Mouse (Mus musculus): ENCODE results near the gene Myl6b.

Myl6b gene

DNA sequence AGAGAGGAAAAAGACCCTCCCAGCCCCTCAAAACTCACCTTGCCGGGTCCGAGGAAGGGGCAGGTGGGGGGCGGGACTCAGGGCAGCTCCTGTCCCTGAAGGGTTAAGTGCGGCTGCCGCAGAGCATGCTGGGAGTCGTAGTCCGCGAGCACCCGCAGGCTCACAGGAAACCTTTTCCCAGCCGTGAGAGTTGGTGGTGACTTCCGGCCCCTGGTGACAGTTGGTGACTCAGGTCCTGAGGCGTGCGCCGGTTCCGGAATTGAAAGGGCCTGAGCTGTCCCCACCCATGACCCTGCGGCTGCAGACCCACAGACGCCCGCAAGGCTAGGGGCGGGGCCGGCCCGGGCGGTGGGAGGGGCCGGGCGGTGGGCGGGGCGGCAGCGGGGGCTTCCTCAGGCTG is at the start of gene Myl6b:
Myl6b (minus strand) TSS at position 96 of the 400 bp plus-strand sequence.
- DNase-seq, result peak; percentile 96 to 98

DNA sequence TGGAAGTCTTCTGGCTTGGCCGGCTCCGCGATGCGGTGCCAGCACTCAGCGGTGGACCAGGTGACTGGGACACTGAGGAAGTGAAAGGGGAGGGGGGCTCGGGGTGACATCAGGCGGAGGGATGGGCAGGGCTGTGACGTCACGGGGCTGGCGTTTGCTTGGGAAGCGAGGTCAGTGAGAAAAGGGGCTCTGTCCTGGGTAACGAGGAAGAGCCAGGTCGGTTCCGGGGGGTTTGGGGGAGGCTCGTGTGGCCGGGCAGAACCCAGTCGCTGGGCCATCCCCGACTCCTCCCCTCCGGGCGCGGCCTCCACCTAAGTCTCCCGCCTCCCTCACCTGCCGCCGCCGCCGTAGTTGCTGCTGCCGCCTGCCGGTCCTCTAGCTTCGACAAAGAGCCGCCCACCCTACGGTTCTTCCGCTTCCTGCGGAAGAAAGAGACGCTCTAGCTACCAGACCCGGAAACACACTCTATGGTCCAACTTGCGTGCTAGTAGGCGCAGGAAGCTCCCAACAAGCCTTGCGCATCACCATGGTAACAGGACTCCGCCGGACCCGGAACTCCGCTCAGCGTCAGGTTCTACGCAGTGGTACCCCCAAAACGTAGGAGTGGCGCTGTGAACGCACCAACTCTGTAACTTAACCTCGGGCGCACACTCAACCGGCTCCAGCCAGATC is 49.0 kb upstream of the Myl6b start, which contains the start of gene Zc3h10:
Zc3h10 (minus strand) TSS at position 414 of the 672 bp plus-strand sequence.
- DNase-seq, result peak; percentile 97

DNA sequence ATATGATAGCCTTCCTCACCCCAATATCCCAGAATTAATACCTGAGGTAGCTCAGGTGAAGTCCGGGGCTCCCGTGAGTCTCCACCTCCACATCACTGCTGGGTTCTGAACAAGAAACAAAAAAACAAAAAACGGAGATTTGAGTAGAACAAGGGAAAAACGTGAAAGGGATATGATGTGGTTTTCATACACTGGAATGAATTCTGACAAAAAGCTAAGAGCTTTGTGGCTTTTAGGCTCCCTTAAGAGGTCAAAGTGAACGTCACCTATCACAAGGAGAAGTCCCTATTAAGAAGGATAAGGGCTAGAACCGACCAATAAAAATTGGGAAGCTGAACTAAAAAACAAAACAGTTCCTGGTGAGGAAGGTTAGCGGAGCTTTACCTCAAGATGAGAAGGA is 48.3 kb upstream of the Myl6b start:
- DNase-seq, result peak in 1 of 2 experiments; percentile 42

DNA sequence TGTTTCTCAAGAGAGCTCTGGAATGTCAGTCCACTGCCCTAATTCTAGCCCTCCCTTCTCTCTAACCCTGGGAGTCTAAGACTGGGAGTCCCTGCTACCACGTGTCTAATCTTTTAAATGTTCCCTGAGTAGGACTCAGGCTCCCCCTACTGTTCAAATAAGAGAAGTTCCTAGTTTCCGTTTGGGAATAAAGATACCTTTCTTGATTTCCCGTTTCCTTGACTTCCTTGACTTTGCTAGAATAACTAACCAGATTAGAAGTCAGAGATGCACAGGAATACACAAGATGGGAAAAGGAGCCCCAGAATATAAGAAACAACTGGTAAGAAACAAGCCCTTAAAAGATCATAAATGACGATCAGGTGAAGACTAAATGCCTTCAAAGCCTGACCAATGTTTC is 47.9 kb upstream of the Myl6b start:
- DNase-seq, result peak in 1 of 2 experiments; percentile 64

DNA sequence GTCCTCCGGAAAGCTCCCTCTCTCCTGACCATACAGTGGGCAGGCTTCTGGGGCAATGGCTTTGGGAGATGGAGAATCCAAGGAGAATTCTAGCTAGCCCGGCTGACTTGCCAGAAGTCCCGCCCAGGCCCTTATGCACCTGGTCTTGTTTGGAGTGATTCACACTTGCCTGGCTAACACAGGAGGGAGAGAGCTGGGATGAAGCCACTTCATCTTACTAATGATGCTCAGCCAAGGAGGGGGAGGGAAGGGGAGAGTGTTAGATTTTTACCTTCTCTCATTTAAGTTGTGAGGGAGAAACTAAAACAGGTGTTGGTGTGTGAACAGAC is 47.0 kb upstream of the Myl6b start:
- DNase-seq, result no peak

DNA sequence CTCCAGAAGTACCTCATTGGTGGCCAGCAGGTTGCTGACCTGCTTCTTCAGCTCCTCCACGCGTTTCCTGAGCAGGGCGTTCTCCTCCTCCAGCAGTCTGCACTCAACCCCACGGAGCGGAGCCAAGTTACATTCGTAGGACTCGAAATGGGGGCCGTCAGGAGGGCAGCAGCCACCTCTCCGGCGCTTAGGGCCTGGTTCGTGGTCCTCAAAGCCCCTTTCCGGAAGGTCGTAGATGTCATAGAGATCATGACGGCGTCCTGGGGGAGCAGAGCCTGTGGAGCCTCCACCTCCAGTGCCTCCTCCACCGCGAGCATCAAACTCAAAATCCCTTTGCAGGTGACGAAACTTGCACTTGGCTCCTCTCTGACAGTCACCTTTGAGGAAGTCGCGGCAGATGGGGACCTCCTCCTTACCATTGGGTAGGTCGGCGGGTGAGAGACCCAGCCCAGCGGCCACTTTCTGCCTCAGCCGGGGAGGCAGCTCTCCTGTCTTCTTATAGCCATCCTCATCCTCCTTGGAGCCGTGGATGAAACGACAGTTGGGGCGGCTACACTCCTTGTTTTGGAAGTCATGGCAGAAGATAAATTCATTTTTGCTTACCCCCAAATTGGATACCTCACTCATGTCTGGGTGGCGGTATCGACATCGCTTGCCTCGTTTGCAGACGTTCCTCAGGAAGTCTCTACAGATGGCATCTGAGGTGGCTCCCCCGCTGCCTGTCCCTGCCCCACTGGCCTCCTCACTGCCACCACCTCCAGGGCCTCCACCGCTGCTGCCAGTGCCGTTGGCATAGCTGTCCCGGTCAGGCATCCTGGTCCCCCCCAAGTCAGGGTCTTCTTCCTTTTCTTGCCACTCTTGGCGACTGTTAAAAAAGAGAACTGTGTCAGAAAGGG is 46.4 kb upstream of the Myl6b start:
- DNase-seq, result peak in 1 of 2 experiments; percentile 17

DNA sequence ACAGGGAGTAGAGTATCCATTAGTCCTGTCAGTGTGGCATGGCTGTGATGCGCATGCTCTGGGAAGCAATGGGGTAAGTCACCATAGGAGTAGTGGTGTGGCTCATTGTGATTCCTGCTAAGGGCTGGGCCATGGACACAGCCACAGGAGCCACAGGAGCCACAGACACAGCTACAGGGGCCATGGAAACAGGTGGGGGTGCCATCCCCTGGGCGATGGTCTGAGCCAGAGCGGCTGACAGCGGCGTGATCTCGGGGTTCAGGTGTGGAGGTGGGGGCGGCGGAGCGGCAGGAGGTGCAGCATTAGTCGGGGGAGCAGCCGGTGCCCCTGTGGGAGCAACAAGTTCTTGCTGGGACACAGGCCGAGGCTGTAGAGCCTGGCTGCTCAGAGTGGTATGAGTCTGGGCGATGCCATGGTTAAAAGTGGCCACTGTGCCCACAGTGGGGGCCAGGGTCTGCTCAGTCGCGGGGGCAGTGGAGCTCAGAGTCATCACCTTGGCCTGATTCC is 45.7 kb upstream of the Myl6b start:
- DNase-seq, result no peak

DNA sequence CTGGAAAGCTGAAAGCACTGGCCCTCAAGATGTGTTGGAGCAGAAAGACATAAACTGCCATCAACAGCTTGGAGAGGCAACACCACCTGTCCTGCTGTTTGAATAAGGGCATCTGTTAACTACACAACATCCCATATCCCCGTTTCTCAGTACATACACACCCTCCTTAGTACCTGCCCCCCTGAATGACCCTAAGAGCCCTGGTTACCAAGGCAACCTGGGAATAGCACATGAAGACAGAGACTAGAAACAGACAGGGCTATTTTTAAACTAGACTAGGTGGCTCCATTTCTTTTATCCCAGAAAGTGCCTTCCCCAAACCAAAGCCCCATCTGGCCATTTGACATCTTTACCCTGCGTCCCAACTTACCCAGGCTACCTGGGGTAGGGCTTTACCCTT is 44.6 kb upstream of the Myl6b start:
- DNase-seq, result no peak

DNA sequence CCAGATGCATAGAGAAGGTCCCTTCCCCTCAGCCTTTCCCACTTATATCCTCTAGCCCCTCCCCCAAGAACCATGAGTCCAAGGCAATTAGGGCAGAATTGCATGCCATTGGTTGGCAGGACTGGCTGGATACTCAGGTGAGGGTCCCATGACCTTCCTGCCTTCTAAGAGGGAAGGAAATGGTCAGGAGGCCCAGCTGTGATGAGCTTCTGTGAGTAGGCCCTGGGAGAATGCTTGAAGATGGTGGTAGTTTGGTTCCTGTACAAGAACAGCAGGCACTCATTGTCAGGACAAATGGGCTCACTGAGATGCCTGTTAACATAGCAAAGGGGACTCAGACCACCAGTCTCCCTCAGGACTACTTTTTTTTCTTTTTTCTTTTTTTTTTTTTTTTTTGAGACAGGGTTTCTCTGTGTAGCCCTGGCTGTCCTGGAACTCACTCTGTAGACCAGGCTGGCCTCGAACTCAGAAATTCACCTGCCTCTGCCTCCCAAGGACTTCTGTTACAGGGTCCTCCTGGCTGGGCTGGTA is 39.9 kb upstream of the Myl6b start:
- no peak for DNase-seq

DNA sequence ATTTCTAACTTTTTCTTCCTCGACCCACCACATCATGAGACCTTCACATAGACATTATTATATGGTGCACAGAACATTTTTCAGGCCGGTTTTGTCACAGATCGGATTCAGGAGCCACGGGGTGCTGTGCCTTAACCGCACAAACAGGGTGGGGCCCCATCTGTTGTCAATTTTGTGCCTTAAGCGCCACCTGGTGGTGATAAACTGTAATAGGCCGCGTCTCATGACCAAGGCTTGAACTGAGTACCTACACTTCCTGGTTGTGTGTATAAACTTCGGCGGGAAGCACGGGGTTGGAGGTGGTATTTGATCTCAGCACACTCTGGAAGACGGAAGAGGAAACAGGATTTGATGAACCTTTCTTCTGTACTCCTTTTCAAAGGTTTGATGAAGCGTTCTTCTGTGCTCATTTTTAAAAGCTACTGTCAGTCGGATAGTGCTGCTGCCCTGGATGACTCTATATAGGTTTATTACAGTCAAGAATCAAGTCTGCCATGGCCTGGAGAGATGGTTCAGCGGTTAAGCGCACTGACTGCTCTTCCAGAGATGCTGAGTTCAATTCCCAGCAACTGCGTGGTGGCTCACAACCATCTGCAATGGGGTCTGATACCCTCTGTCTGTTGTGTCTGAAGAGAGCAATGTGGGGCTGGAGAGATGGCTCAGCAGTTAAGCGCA is 37.9 kb upstream of the Myl6b start:
- peak; percentile 92 for DNase-seq

DNA sequence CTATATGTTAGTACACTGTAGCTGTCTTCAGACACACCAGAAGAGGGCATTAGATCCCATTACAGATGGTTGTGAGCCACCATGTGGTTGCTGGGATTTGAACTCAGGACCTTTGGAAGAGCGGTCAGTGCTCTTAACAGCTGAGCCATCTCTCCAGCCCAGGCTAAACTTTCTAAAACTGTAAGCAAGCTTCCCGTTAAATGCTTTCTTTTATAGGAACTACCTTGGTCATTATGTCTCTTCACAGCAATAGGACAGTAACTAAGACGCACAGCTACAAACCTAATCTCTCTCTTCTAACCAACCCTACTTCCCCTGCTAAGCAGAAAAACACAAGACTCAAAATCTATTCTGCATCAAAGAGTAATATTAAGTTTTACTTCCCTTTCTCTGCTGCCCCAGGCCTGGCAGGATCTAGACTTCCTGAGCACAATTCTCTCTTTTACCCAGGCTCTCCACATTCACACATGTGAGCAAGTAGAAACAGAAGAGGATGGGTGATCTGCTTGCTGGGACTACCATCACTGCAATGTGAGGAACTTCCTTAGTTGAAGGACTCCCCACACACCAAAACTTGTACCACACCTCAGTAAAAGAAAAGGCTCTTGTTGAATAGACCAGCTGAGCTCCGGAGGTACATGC is 37.3 kb upstream of the Myl6b start:
- no peak for DNase-seq

DNA sequence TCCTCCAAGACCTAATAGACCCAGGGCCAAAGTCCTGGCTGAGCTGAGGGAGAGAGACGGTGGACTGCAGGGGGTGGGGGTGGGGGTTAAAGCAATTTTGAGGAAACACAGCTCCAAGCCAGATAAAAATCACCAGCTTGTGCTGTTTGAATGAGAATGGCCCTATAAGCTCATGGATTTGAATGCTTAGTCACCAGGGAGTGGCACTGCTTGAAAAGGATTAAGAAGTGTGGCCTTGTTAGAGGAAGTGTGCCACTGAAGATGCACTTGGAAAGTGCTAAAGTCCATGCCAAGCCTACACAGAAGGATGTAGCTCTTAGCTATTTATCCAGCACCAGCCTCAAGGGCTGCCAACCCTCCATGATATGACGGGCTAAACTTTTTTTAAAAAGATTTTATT is 36.7 kb upstream of the Myl6b start:
- DNase-seq, result no peak

DNA sequence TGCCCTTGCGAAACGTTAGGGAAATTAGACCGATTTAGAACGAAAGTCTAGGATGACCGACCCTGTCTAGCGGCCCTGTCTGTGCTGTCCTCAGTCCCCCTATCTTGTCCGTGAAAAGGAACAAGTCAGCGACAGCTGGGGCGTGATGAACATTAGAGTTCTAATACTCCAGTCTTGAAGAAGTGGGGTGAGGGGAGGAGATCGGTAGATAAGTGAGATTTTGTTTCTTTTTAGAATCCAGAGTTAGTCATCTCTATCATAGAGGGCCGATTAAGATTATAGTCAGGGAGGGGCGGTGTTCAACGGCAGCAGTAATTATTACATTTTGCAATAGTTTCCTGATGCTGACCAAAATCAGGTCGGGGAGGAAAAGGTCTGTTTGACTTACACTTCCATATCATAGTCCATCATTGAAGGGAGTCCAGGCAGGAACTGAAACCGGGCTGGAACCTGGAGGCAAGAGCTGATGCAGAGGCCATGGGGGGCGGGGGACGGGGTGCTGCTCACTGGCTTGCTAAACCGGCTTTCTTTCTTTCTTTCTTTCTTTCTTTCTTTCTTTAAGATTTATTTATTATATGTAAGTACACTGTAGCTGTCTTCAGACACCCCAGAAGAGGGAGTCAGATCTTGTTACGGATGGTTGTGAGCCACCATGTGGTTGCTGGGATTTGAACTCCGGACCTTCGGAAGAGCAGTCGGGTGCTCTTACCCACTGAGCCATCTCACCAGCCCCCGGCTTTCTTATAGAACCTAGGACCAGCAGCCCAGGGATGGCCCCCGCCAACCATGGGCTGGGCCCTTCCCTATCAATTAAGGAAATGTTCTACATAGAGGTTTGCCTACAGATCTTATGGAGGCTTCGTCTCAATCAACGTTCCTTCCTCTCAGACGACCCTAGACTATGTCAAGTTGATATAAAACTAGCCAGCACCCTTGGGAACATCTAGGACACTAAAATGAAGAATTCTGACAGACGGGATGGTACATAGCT is 28.2 kb upstream of the Myl6b start:
- DNase-seq, result peak in 1 of 2 experiments; percentile 23

DNA sequence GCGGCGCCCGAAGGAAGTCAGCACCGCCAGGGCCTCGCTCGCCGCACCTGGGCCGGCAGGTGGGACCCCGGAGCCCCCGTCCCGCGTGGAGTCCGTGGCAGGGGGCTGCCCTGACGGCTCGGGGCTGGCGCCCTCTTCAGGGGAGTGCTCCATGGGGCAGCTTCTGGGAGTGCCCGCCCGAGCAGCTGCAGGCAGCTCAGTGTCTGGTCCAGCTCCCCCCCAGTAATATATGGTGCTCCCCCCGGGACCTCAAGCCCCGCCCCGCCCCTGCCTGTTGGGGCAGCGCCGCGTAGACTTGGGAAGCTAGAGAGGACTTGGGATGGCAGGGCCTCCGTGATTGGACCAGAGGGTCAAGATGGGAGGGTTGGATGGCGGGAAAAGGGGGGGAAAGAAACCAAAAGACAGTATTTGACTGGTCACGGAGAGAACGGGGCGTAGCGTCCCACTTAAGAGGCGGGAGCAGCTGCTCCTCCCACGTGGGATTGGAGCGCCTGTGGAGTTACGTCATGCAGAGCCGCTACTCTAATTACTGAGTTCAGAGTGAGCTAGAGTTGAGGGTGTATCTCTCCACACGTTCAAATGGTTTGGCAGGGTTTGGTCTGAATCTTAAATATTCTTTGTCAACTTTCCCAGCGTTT is 27.3 kb upstream of the Myl6b start, which contains the start of gene Esyt1:
Esyt1 (minus strand) TSS at position 201 of the 638 bp plus-strand sequence.
- peak; percentile 93 to 95 for DNase-seq

DNA sequence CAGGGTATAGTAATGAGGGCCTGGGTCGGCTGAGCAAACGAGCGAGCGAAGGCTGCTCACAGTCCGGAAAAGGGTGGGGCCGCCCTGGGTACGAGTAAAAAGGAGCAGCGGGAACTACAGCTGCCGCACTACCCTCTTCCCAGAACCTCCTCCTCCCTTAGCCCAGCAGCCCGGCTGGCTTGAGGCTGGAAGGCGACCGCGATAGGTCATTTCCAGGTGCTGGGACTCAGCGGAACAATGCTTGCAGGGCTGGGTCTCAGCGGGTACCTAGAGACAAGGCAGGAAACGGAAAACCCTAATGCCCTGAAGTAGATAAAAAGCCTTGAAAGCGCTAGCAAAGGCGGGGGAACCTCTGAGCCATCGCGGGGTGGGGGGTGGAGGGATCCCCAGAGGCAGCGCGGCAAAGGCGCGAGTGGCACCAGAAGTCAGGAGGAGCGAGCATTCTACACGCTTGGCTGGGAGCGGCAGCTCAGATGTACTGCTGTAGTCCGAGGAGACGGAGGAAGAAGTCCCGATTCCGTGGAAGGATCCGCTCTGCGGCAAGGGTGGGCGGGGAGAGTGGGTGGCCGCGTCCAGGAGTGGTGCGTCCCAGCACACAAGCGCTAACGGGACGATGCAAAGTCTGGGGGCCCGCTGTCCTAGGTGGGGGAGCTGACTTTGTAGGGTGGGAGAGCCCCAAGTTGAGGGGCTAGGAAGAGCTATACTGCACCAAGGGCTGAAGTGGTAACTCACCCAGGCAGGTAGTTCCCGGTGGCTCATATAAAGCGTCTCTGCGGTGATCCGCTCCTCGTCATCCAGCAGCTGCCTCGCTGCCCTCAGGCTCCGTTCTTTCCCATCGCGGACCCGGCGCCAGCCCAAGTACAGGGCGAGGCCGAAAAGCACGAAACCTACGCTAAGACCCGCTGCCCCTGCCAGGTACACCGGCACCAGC is 26.5 kb upstream of the Myl6b start:
- DNase-seq, result peak; percentile 75 to 78

DNA sequence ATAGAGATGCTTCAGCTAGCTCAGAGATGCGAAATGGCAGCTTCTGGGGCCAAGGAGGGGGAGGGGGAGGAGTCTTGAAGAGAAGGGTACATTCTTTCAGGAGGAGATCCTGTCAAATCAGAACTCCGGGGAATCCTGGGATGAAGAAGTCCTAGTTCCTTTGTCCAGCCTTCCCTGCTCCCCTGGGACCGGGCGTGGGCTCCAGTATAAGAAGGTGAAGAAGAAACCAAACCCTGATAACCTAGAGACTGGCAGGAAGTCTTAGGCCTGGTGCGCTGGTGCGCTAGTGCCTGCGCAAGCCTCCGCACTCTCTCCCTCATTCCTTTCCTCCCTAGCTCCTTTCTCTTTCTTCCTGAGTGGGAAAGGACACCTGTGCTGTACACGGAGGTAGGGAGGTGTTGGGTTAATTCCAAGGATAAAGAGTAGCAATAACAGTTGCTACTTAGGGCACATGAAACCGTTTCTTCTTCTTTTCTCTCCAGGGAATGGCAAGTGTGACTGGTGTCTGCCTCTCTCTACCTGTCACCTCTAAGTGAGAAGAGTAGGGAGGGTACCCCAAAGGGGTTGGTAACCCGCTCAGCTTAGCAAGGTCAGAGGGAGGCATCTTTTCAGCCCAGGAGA is 25.7 kb upstream of the Myl6b start:
- DNase-seq, result peak; percentile 50 to 52

DNA sequence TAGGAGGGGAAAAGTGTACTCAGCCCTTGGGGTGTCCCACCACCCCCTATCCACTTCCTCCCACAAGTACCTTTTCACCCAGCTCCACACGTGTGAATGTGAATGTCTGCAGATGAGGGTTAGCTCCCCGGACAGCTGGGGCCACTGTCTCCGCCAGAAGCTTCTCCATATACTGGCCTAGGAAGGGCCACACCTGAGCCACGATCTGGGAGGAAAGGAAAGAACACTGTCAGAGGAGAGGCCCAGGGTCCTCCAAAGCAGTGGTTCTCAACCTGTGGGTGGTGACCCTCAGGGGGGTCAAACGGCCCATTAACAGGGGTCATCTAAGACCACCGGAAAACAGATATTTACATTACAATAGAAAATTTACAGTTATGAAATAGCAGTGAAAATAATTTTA is 23.9 kb upstream of the Myl6b start:
- no peak for DNase-seq

DNA sequence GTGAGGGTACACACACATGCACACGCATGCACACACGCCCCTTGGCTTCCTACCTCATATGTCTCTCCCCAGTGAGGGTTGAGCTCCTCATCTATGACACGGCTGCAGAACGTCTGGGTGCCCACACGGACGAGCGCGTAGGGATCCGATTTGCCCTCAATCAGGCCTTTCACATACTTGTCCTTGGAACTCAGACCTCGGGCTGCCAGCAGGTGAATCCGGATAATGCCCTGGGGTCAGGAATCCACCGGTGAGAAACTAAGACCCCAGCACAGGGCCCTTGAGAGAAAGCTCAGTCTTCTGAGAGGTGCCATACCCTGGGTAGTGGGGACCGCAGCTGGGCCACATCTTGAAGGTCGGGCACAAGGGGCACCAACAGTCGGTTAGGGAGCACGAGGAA is 22.1 kb upstream of the Myl6b start:
- DNase-seq, result no peak

DNA sequence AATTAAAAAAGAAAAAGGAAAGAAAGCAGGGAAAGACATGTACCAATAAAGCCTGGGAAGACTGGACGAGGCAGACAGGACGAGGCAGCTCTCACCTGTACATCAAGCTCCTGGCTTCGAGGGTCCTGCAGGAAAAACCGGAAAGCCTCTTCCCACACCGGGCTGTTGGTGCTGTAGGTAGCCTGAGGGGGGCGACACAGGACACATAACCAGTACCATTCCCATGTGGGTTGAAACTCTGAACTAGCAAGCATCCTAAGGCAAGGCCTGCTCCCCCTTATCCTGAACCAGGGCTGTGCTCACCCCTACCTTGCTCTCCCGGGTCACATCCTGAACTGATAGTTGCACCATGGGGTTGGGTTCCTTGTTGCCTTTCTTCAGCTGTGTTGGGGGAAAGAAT is 20.3 kb upstream of the Myl6b start:
- DNase-seq, result peak; percentile 68 to 75

Data from cerebellum, postnatal 10 days (tissue).